Mouse (Mus musculus): ENCODE measurements at regions not wholly inside any gene's neighbourhood (a gene's known extent, or its start where the extent isn't known, plus 50 kb on each side); places are given as distances from the start of the nearest gene placed in this dataset.

DNA sequence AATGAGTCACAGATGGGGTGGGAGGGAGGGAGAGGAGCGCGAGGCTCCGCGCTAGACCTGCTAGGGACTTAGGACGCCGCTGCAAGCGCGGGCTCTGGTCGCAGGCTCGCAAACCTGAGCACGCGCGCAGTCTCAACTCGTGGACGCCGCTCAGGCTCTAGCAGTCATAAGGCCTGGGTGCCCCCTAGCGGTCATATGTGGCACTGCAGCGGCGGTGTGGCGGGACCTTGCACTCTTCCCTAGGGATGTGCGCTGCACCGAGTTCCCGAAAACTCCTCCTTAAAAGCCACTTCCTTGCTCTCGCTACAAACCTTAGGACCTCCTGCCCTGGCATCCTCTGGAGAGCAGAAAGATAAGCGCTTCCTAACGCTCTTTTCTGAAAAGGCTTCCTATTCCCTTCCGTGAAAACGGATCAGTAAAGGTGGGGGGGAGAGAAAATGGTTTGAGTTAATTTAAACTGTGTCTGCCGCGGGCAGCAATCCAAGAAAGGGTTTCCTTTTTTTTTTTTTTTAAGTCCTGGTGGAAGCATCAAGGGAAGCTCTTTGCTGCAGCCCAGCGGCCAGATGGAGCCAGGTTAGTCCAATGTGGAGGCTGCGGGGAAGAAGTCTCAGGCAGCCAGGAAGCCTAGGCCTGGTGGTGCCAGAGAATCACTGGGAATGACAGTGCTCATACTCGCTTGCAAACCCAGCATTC, 50.7 kb upstream of the Kdm8 start:
- peak; percentile 87 to 89 for DNase-seq (ENCODE audit: low spot score in 2 of 2)

All from spleen, postnatal 10 days (tissue).